ENCODE assay signal across 18 mouse cellular contexts in the genomic region with DNA sequence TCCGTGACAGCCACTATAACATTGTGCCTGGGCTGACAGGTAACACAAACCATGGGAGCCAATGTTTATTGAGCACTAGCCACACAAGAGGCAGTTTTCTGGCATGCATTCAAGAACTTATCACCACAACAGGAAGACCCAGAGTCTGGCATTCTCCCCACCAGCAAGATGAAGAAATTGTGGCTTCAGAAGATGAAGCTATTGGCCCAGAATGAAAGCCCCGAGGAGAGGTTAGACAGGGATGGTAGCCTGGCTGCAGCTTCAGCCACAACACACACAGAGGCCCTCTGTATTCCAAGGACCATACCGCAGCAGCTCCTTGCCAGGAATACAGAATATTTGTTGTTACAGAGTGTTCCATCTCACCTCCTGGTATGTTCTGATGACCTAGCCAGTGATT.
A peak's percentile ranks its signal among the peaks of the same experiment; 100 is the strongest.
DNase-seq lines count a peak whose midpoint lies in the region; ATAC-seq and TF ChIP-seq lines count a peak whose summit lies in the region.
"Had no signal": no experiment of that assay in that cellular context is flagged by ENCODE, and none has a peak within 500 bp of the region (broad histone marks: within the 10 kb centered on the region; RNA-seq: fewer than 3 reads in every experiment).

No protein-coding gene starts in this region.

- DNase-seq in cerebellum, postnatal 10 days = peak; percentile 49 to 54
- DNase-seq in cerebellum, adult 9-11 months = no peak
- DNase-seq in intestine, embryonic 14.5 days (ENCODE audit: low spot score) = no peak
- DNase-seq in stomach, postnatal 0 days (ENCODE audit: low spot score) = no peak
- peak; percentile 25 for DNase-seq in lung, postnatal 36 days
- no peak for DNase-seq in thymus, adult 18-20 months
- DNase-seq: cerebellum, adult 2 months; embryo, embryonic 11 days; heart, adult 18-20 months; kidney, postnatal 14 days; right cerebral cortex, adult 18-20 months; spleen, adult 18-20 months had no signal

- no peak overlapping the region for H3K27ac ChIP-seq in intestine, embryonic 14.5 days (ENCODE audit: low read depth)
- H3K27ac ChIP-seq in intestine, postnatal 0 days (ENCODE audit: low read depth, low read length) = no peak overlapping the region
- no peak overlapping the region for H3K27ac ChIP-seq in stomach, embryonic 16.5 days (ENCODE audit: low read length)
- no peak overlapping the region for H3K27ac ChIP-seq in stomach, postnatal 0 days (replicated peaks)
- H3K27ac ChIP-seq: limb, embryonic 13.5 days; midbrain, embryonic 10.5 days had no signal

- no peak for TF ChIP-seq CTCF in intestine, postnatal 0 days (IDR thresholded peaks at IDR 0.05; ENCODE audit: low read depth)
- no peak for TF ChIP-seq CTCF in stomach, postnatal 0 days (IDR thresholded peaks at IDR 0.05; ENCODE audit: low read depth)

- WGBS in intestine, embryonic 14.5 days = 24% methylated on average over 3 of the region's 3 CpGs
- 55% methylated on average over 3 of the region's 3 CpGs for WGBS in intestine, postnatal 0 days
- 49% methylated on average over 3 of the region's 3 CpGs for WGBS in stomach, embryonic 16.5 days
- 47% methylated on average over 3 of the region's 3 CpGs for WGBS in stomach, postnatal 0 days

- peaks cover 16% of the 10 kb centered on the region; the same call in 1 of the 2 replicates for H3K4me1 ChIP-seq in intestine, embryonic 14.5 days (replicated peaks; ENCODE audit: control insufficient read depth, insufficient read depth, low read length)
- no peaks in the 10 kb centered on the region for H3K4me1 ChIP-seq in intestine, postnatal 0 days (replicated peaks; ENCODE audit: control insufficient read depth, insufficient read depth, low read length)
- no peaks in the 10 kb centered on the region for H3K4me1 ChIP-seq in stomach, embryonic 16.5 days (ENCODE audit: control insufficient read depth, insufficient read depth, low read length)
- no peaks in the 10 kb centered on the region for H3K4me1 ChIP-seq in stomach, postnatal 0 days (replicated peaks; ENCODE audit: control insufficient read depth, insufficient read depth)
- H3K4me1 ChIP-seq: midbrain, embryonic 10.5 days had no signal

- H3K4me3 ChIP-seq in intestine, embryonic 14.5 days (ENCODE audit: low read depth, low read length) = no peak overlapping the region
- no peak overlapping the region for H3K4me3 ChIP-seq in intestine, postnatal 0 days (ENCODE audit: low read depth, low read length)
- no peak overlapping the region for H3K4me3 ChIP-seq in stomach, embryonic 16.5 days (replicated peaks; ENCODE audit: low read length)
- no peak overlapping the region for H3K4me3 ChIP-seq in stomach, postnatal 0 days (ENCODE audit: low read depth, low read length)
- H3K4me3 ChIP-seq: erythroblast, embryonic 14.5 days; limb, embryonic 13.5 days; midbrain, embryonic 10.5 days; myocyte had no signal

- H3K4me2 ChIP-seq in intestine, embryonic 14.5 days (ENCODE audit: low read length) = no peak overlapping the region
- H3K4me2 ChIP-seq in intestine, postnatal 0 days (replicated peaks; ENCODE audit: low read depth) = no peak overlapping the region
- H3K4me2 ChIP-seq in stomach, embryonic 16.5 days (ENCODE audit: low read depth, low read length) = no peak overlapping the region
- no peak overlapping the region for H3K4me2 ChIP-seq in stomach, postnatal 0 days (replicated peaks; ENCODE audit: low read depth)
- H3K4me2 ChIP-seq: limb, embryonic 13.5 days had no signal

- H3K36me3 ChIP-seq in intestine, embryonic 14.5 days (ENCODE audit: control insufficient read depth, insufficient read depth, low read length) = no peaks in the 10 kb centered on the region
- no peaks in the 10 kb centered on the region for H3K36me3 ChIP-seq in intestine, postnatal 0 days (ENCODE audit: control insufficient read depth, insufficient read depth)
- no peaks in the 10 kb centered on the region for H3K36me3 ChIP-seq in stomach, embryonic 16.5 days (ENCODE audit: control insufficient read depth, insufficient read depth, low read length)
- H3K36me3 ChIP-seq in stomach, postnatal 0 days (ENCODE audit: control insufficient read depth, insufficient read depth, low read length) = no peaks in the 10 kb centered on the region
- H3K36me3 ChIP-seq: limb, embryonic 13.5 days; midbrain, embryonic 10.5 days had no signal

- 0 out of 2 replicates have a peak, but pooled peaks have one; percentile 32 for ATAC-seq in intestine, embryonic 14.5 days (replicated peaks; ENCODE audit: low FRiP score, low TSS enrichment, low read depth)
- no peak for ATAC-seq in intestine, postnatal 0 days
- peak; percentile 47; the same call in 1 of the 2 replicates for ATAC-seq in stomach, embryonic 16.5 days (ENCODE audit: insufficient read depth, low FRiP score)
- no peak for ATAC-seq in stomach, postnatal 0 days (ENCODE audit: low FRiP score, low TSS enrichment)

- no peaks in the 10 kb centered on the region for H3K27me3 ChIP-seq in intestine, embryonic 14.5 days (replicated peaks; ENCODE audit: control insufficient read depth, insufficient read depth, low read length)
- H3K27me3 ChIP-seq in intestine, postnatal 0 days (replicated peaks; ENCODE audit: control insufficient read depth, insufficient read depth, low read length) = no peaks in the 10 kb centered on the region
- no peaks in the 10 kb centered on the region for H3K27me3 ChIP-seq in stomach, embryonic 16.5 days (ENCODE audit: control insufficient read depth, insufficient read depth, low read length)
- H3K27me3 ChIP-seq in stomach, postnatal 0 days (ENCODE audit: control insufficient read depth, insufficient read depth, low read length) = no peaks in the 10 kb centered on the region

- H3K9ac ChIP-seq in intestine, embryonic 14.5 days (ENCODE audit: low read length) = no peak overlapping the region
- no peak overlapping the region for H3K9ac ChIP-seq in intestine, postnatal 0 days (ENCODE audit: low read depth, low read length)
- no peak overlapping the region for H3K9ac ChIP-seq in stomach, embryonic 16.5 days (ENCODE audit: low read length)
- no peak overlapping the region for H3K9ac ChIP-seq in stomach, postnatal 0 days (ENCODE audit: low read length)
- H3K9ac ChIP-seq: limb, embryonic 13.5 days had no signal

- no peak for TF ChIP-seq EP300 in stomach, postnatal 0 days (optimal IDR thresholded peaks at IDR 0.05)

- H3K9me3 ChIP-seq in intestine, embryonic 14.5 days (ENCODE audit: control insufficient read depth, low read length) = no peaks in the 10 kb centered on the region
- H3K9me3 ChIP-seq in intestine, postnatal 0 days (ENCODE audit: control insufficient read depth) = no peaks in the 10 kb centered on the region
- H3K9me3 ChIP-seq in stomach, embryonic 16.5 days (replicated peaks; ENCODE audit: control insufficient read depth, low read length) = no peaks in the 10 kb centered on the region
- H3K9me3 ChIP-seq in stomach, postnatal 0 days (ENCODE audit: control insufficient read depth, low read length) = no peaks in the 10 kb centered on the region
- H3K9me3 ChIP-seq: limb, embryonic 13.5 days; midbrain, embryonic 10.5 days had no signal

Comparison
In these comparisons a context has a peak if more than half of its experiments do, and no peak if none do; other contexts are left out.
1. DNase-seq: peak in cerebellum, postnatal 10 days (2 of 2) and lung, postnatal 36 days (single experiment); none in cerebellum, adult 9-11 months (single experiment), intestine, embryonic 14.5 days (single experiment), stomach, postnatal 0 days (single experiment) and thymus, adult 18-20 months (0 of 2).
2. ATAC-seq: peak in intestine, embryonic 14.5 days (single experiment) and stomach, embryonic 16.5 days (single experiment); none in intestine, postnatal 0 days (single experiment) and stomach, postnatal 0 days (single experiment).